Mouse (Mus musculus) hindbrain, embryonic 10.5 days (tissue): ENCODE data around the gene Ogfod1. TPM values are rescaled to one million over a fixed set of nuclear protein-coding genes. Genes with fewer than 3 reads are reported as not detected.
"Not testable (repeated sequence)": the region's sequence is repeated elsewhere in the genome, so short reads cannot be mapped to it uniquely, and the experiment has no call there.

Source experiments
- DNase-seq: peaks from one replicate; pipeline ENCODE4 v3.0.0-alpha.2; 2017; ENCODE audit warnings: low spot score
- H3K27ac ChIP-seq: fragments of 300-500 bp; sonication (generic); 2 replicates; pipeline ENCODE4 v1.5.1; 2016; ENCODE audit warnings: mild to moderate bottlenecking, moderate library complexity
- H3K27me3 ChIP-seq: fragments of 300-500 bp; sonication (generic); 2 replicates; pipeline ENCODE4 v1.6.1; 2016; ENCODE audit warnings: mild to moderate bottlenecking; ENCODE audit not compliant: poor library complexity, insufficient read depth, severe bottlenecking
- H3K36me3 ChIP-seq: fragments of 300-500 bp; sonication (generic); 2 replicates; pipeline ENCODE4 v1.6.1; 2016; ENCODE audit warnings: mild to moderate bottlenecking, moderate library complexity
- H3K4me1 ChIP-seq: fragments of 300-500 bp; sonication (generic); replicated peaks from 2 replicates; pipeline ENCODE4 v1.6.1; 2016; ENCODE audit warnings: mild to moderate bottlenecking
- H3K4me3 ChIP-seq: fragments of 300-500 bp; sonication (generic); 2 replicates; pipeline ENCODE4 v1.5.1; 2016; ENCODE audit warnings: mild to moderate bottlenecking, moderate library complexity
- H3K9me3 ChIP-seq: fragments of 300-500 bp; sonication (generic); 2 replicates; pipeline ENCODE4 v1.6.1; 2016; ENCODE audit warnings: mild to moderate bottlenecking, moderate library complexity
- WGBS: fragments of 180-500 bp; shearing (Covaris S2); methylation state at CpG from one replicate; pipeline ENCODE4 v1.1.7; 2016; 5-methylcytosine and 5-hydroxymethylcytosine counted together
- polyA plus RNA-seq: library from polyadenylated mRNA; unstranded; fragments of >200 nt; fragmentation: Nextera tagmentation; extraction: Ambion mirVana; gene quantifications from 2 replicates; pipeline ENCODE4 v1.2.1, GENCODE M21; 2016

Gene Ogfod1
- polyA plus RNA-seq, 1 experiment from 2014 or later: 10.8 TPM

- H3K27me3 ChIP-seq: no peaks in the 10 kb centered on the region
- WGBS: 62% methylated on average over 3 of the region's 3 CpGs
- H3K27ac ChIP-seq: no peak overlapping the region
- peaks cover 36% of the 10 kb centered on the region for H3K36me3 ChIP-seq
- DNase-seq: no peak
- 0 out of 2 replicates have a peak overlapping the region, but pooled peaks have one; percentile 13 for H3K4me3 ChIP-seq
- H3K9me3 ChIP-seq: no peaks in the 10 kb centered on the region
- peaks cover 34% of the 10 kb centered on the region for H3K4me1 ChIP-seq
Measured at GRCm38 (mm10) chr8:94033601-94034000, 3.4 kb upstream of the Ogfod1 start.

GRCm38 (mm10) chr8:94035200-94035599, 1.8 kb upstream of the Ogfod1 start:
- WGBS: 77% methylated on average over 5 of the region's 5 CpGs
- Histone ChIP-seq H3K9me3 (no peaks in the 10 kb centered on the region), H3K4me3 (peak overlapping the region; percentile 86), H3K36me3 (peaks cover 26% of the 10 kb centered on the region), H3K27me3 (no peaks in the 10 kb centered on the region), H3K27ac (no peak overlapping the region), H3K4me1 (peaks cover 34% of the 10 kb centered on the region)
- DNase-seq: no peak

DNA sequence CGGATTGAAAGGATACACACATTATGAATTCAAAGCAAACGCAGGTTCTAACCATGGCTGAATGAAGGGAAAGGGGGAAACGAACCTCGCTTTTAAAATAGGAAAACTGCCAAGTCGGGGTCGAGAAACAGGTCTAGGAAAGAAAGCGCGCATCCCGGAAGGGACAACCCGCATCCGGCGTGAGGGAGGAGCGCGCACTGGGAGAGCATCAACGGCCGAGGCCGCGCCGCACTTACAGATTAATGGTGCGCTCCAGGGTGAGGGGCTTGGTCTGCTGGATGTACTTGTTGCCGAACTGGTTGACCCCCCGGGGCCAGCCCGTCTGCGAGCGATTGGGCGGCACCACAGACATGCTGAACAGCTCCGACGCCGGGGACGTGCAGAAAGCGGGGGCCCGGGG, 457 bp upstream of the Ogfod1 start:
- Histone ChIP-seq H3K36me3 (peaks cover 12% of the 10 kb centered on the region), H3K4me1 (peaks cover 34% of the 10 kb centered on the region), H3K27ac (peak overlapping the region; percentile 88), H3K4me3 (peak overlapping the region; percentile 86)
- DNase-seq: peak; percentile 79
- WGBS: 0% methylated on average over 31 of the region's 32 CpGs
- H3K9me3 ChIP-seq, H3K27me3 ChIP-seq: not testable (repeated sequence)

DNA sequence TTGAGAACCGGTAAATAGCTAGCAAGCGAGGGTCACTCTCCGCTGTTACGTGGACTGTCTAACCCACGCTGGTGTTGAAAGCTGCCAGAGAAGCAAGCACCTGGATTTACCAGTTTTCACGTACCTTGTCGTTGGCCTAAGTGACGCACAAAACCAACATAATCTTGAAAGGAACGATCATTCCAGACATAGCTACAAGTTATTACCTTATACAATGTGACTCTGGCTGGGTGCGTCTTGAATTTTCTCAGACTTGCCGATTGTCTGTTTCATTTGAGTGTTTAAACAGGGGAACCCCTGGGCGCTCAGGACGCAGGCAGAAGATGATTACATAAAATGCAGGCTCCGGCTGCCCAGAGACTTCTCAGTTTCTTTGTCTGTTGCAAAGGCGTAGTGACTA, 808 bp downstream of the Ogfod1 start:
- 13% methylated on average over 15 of the region's 15 CpGs for WGBS
- Histone ChIP-seq H3K4me1 (peaks cover 34% of the 10 kb centered on the region), H3K36me3 (peaks cover 8% of the 10 kb centered on the region), H3K27ac (0 out of 2 replicates have a peak overlapping the region, but pooled peaks have one; percentile 88), H3K27me3 (no peaks in the 10 kb centered on the region), H3K9me3 (no peaks in the 10 kb centered on the region), H3K4me3 (peak overlapping the region; percentile 86)
- peak; percentile 7 for DNase-seq

DNA sequence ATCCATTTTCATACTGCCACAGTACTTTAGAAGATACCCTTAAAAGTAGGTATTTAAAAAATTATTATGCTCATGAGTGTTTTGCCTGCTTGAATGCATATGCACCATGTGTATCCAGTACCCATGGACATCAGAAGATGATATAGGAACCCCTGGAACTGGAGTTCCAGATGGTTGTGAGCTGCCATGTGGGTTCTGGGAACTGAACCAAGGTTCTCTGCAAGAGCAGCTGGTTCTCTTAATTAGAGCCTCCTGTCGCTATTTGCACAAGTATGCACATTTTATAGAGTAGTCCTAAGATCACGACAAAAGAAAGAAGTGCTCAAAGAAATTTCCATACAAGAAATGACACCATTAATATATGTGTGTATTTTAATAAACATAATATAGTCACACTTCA, 10.8 kb downstream of the Ogfod1 start:
- no peaks in the 10 kb centered on the region for H3K4me1 ChIP-seq
- 91% methylated on average over 2 of the region's 2 CpGs for WGBS
- H3K9me3 ChIP-seq: no peaks in the 10 kb centered on the region
- no peak overlapping the region for H3K4me3 ChIP-seq
- DNase-seq: no peak
- no peak overlapping the region for H3K27ac ChIP-seq
- H3K27me3 ChIP-seq: no peaks in the 10 kb centered on the region
- peaks cover 32% of the 10 kb centered on the region for H3K36me3 ChIP-seq

- Histone ChIP-seq H3K36me3 (peaks cover 53% of the 10 kb centered on the region), H3K27ac (no peak overlapping the region), H3K4me1 (no peaks in the 10 kb centered on the region), H3K9me3 (no peaks in the 10 kb centered on the region), H3K27me3 (no peaks in the 10 kb centered on the region), H3K4me3 (no peak overlapping the region)
- DNase-seq: no peak
- 89% methylated on average over 12 of the region's 12 CpGs for WGBS
Measured at GRCm38 (mm10) chr8:94052696-94053095, 15.7 kb downstream of the Ogfod1 start.

DNA sequence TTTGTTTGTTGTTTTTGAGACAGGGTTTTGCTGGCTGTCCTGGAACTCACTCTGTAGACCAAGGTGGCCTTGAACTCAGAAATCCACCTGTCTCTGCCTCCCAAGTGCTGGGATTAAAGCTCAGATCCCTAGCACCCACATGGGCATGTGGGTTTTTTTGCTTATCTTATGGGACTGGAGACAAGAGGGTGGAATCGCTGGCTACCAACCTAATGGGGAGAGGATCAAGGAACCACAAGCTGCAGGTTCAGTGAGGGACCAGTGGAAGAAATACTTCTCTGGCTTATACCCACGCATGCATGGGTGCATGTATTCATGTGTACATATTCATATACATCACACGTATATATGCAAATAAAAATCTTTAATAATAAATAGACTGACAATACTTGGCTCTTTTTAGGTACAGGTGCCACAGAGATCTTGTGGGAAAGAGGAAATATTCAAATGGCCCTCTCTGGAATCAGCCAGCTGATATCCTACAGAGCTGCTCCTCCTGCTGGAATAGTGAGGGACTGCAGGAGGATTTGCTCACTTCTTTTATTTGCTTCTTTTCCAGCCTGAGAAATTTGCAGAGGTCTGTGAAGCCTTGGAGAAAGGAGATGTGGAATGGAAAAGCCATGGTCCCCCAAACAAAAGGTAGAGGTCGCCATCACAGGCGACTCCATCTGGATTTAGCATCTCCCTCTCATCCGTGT, 20.3 kb downstream of the Ogfod1 start:
- H3K9me3 ChIP-seq: peaks cover 3% of the 10 kb centered on the region; the same call in 1 of the 2 replicates
- whole genome bisulfite sequencing: 69% methylated on average over 6 of the region's 6 CpGs
- no peaks in the 10 kb centered on the region for H3K27me3 ChIP-seq
- peak; percentile 46 for DNase-seq
- no peak overlapping the region for H3K27ac ChIP-seq
- no peak overlapping the region for H3K4me3 ChIP-seq
- H3K4me1 ChIP-seq: no peaks in the 10 kb centered on the region
- peaks cover 86% of the 10 kb centered on the region for H3K36me3 ChIP-seq

DNA sequence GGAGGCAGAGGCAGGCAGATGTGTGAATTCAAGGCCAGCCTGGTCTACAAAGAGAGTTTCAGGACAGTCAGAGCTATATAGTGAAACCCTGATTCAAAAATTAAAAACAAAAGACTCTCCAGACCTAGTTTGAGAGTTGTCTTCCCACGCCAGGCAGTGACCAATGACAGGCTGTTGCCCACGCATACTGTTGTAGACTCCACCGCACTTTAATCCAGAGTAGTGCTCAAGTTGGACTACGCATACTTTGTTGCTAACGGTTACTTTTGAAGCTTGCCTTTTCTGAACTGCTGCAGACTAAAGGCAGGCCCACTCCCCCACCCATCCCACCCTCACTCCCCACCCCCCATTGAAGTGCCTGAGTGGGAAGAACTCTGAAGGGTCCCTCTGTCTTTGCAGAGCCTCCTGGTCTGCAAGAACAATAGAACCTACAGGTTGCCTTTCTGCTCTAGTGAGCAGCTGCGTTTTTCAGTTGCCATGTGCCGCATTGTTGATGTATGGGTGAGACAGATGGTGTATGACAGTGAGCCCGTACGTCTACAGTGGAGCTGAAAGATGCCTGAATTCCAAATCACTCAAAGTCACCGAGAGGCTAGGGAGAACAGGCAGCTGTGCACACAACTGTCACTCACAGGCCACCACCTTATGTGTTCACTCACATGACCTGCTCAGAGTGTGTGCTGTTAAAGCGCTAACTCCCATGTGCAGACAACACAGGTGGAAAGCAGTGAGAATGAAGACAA, 29.3 kb downstream of the Ogfod1 start:
- no peak overlapping the region for H3K4me3 ChIP-seq
- H3K27me3 ChIP-seq: no peaks in the 10 kb centered on the region
- peaks cover 60% of the 10 kb centered on the region for H3K36me3 ChIP-seq
- DNase-seq: peak; percentile 71
- peak overlapping the region; percentile 79 for H3K27ac ChIP-seq
- WGBS: 44% methylated on average over 11 of the region's 11 CpGs
- peaks cover 18% of the 10 kb centered on the region for H3K4me1 ChIP-seq
- no peaks in the 10 kb centered on the region for H3K9me3 ChIP-seq

DNA sequence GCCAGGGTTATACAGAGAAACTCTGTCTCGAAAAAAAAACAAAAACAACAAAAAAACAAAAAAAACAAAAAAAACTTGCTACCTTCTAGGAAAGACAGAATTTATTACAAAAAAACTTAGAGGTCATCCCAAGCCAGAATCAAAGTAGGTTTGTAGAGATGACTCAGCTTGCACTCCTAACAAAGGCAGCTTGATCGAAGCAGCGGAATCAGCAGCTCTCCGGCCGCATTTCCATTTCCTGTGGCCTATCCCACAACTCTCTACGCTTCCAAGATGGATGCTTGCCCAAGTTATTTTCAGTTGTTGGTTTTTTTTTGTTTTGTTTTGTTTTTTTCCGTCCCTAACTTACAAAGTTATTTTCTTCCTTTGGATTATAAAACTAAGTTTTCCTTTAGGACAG, 31.8 kb downstream of the Ogfod1 start:
- WGBS: 91% methylated on average over 7 of the region's 7 CpGs
- H3K4me1 ChIP-seq: peaks cover 18% of the 10 kb centered on the region
- H3K36me3 ChIP-seq: peaks cover 44% of the 10 kb centered on the region
- no peak overlapping the region for H3K4me3 ChIP-seq
- H3K27ac ChIP-seq: no peak overlapping the region
- H3K9me3 ChIP-seq: no peaks in the 10 kb centered on the region
- H3K27me3 ChIP-seq: no peaks in the 10 kb centered on the region
- no peak for DNase-seq

DNA sequence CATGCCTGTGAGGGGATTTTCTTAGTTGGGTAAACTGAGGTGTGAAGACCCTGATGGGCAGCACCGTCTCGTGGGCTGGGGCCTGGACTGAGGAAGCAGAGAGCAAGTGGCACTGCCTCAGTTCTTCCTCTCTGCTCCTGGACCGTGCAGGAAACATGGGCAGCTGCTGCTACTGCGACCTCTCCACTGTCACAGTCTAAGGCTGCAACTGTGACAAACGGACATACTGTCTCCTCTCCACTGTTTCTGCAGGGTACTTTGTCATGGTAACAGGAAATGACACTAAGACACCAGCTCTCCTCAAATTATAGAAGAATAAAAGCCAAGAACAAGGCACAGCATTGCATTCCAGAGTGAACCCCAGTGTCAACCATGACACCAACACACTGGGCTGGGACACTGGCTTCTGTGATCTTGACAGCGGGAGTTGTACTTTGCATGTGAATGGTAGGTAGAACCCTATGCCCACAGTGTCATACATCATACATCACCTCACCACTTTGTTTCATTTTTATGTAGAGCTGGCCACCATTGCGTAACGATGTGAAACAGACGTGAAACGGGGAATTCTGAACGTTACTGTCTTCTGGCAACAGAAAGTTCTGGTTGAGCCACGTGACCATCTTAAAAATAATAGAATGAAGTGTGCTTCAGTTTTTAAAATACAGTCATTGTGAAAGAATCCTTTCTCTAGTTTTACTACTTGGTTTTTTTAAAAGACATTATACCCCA, 39.6 kb downstream of the Ogfod1 start:
- Histone ChIP-seq H3K36me3 (peaks cover 59% of the 10 kb centered on the region), H3K9me3 (no peaks in the 10 kb centered on the region), H3K4me1 (peaks cover 6% of the 10 kb centered on the region; the same call in 1 of the 2 replicates), H3K27me3 (no peaks in the 10 kb centered on the region), H3K27ac (no peak overlapping the region), H3K4me3 (no peak overlapping the region)
- no peak for DNase-seq
- WGBS: 79% methylated on average over 12 of the region's 12 CpGs

- Histone ChIP-seq H3K27me3 (no peaks in the 10 kb centered on the region), H3K4me1 (0 out of 2 replicates have a peak, but pooled peaks cover 2% of the 10 kb centered on the region), H3K9me3 (no peaks in the 10 kb centered on the region), H3K36me3 (peaks cover 27% of the 10 kb centered on the region), H3K27ac (no peak overlapping the region), H3K4me3 (no peak overlapping the region)
- 85% methylated on average over 9 of the region's 9 CpGs for WGBS
- no peak for DNase-seq
Measured at GRCm38 (mm10) chr8:94087964-94088363, 51.0 kb downstream of the Ogfod1 start.

DNA sequence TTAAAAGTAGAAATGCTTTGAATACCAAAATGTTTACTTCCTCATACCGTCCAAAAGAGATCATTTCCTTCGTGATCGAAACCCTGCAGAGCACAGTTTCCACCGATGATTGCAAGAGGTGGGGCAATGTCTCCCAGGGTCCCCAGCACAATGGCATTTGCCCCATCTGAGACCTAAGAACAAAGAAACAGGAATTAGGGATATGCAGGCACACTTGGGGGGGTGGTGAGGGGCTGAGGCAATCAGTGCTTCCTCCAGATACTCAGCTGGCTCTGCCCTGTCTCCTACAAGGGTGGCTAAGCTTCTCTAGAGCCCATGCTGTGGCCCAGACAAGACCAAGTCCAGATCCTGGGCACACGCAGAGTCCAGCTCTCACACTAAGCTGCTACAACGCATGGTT, 52.7 kb downstream of the Ogfod1 start:
- H3K36me3 ChIP-seq: peaks cover 27% of the 10 kb centered on the region
- H3K27ac ChIP-seq: no peak overlapping the region
- no peak overlapping the region for H3K4me3 ChIP-seq
- 0 out of 2 replicates have a peak, but pooled peaks cover 2% of the 10 kb centered on the region for H3K4me1 ChIP-seq
- WGBS: 68% methylated on average over 6 of the region's 6 CpGs
- no peaks in the 10 kb centered on the region for H3K9me3 ChIP-seq
- DNase-seq: no peak
- H3K27me3 ChIP-seq: no peaks in the 10 kb centered on the region

DNA sequence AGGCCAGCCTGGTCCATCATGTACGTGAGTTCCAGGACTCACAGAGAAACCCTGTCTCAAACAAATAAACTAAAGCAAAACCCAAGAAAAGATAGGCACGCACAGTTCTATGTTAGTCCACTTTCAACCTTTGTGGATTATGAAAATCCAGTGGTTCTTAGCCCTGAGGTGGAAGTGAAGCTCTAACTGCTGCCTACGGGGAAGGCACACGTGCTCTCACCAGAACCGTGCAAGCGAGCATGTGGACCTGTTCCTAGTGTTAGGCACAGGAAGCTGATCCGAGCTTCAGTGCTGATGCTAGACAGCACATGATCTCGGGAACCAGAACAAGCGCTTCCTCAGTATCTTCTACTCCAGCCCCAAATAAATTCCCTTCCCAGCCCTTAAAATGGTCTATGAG, 55.9 kb downstream of the Ogfod1 start:
- DNase-seq: no peak
- Histone ChIP-seq H3K4me1 (peaks cover 11% of the 10 kb centered on the region), H3K27ac (no peak overlapping the region), H3K4me3 (no peak overlapping the region), H3K36me3 (peaks cover 3% of the 10 kb centered on the region; the same call in 1 of the 2 replicates), H3K9me3 (no peaks in the 10 kb centered on the region), H3K27me3 (no peaks in the 10 kb centered on the region)
- 89% methylated on average over 9 of the region's 9 CpGs for WGBS
